Mouse (Mus musculus): ENCODE measurements at regions not wholly inside any gene's neighbourhood (a gene's known extent, or its start where the extent isn't known, plus 50 kb on each side); places are given as distances from the start of the nearest gene placed in this dataset.

GRCm38 (mm10) chr10:111419375-111420194 lies 53.4 kb upstream of the Nap1l1 start:
- no peak for DNase-seq (ENCODE audit: low spot score in 2 of 2)

- DNase-seq (ENCODE audit: low spot score in 2 of 2) = no peak
These were observed 52.7 kb upstream of the Nap1l1 start for GRCm38 (mm10) chr10:111420195-111420838.

- no peak for DNase-seq (ENCODE audit: low spot score in 2 of 2)
These were observed 51.0 kb upstream of the Nap1l1 start for GRCm38 (mm10) chr10:111422057-111422456.

GRCm38 (mm10) chr10:111422649-111423048 lies 50.4 kb upstream of the Nap1l1 start:
- peak in 1 of 2 experiments; percentile 30 for DNase-seq (ENCODE audit: low spot score in 2 of 2)

All from spleen, postnatal 10 days (tissue).